9 mouse cellular contexts compared by ENCODE assay signal in genomic region chr12:80687788-80688211, GRCm38 (mm10). TPM values are rescaled to one million over a fixed set of nuclear protein-coding genes. Genes with fewer than 3 reads are reported as not detected.
DNase-seq lines count a peak whose midpoint lies in the region; ATAC-seq lines count a peak whose summit lies in the region.
"Had no signal": no experiment of that assay in that cellular context is flagged by ENCODE, and none has a peak within 500 bp of the region (broad histone marks: within the 10 kb centered on the region; RNA-seq: fewer than 3 reads in every experiment).

No protein-coding gene starts in this region.

- no peak overlapping the region for H3K9ac ChIP-seq in forebrain, embryonic 16.5 days (replicated peaks; ENCODE audit: low read depth, low read length)
- no peak overlapping the region for H3K9ac ChIP-seq in limb, embryonic 15.5 days

- H3K36me3 ChIP-seq in forebrain, embryonic 16.5 days (ENCODE audit: control insufficient read depth, insufficient read depth), result no peaks in the 10 kb centered on the region
- no peaks in the 10 kb centered on the region for H3K36me3 ChIP-seq in limb, embryonic 15.5 days

- intact Hi-C loops in gastrocnemius, postnatal 14 days (cut with DNase I; ENCODE audit: low total_unique reads), result no loop called here

- 35% methylated on average over 10 of the region's 10 CpGs for WGBS in forebrain, embryonic 16.5 days
- 49% methylated on average over 10 of the region's 10 CpGs for WGBS in limb, embryonic 15.5 days

- peaks cover 13% of the 10 kb centered on the region for H3K27me3 ChIP-seq in forebrain, embryonic 16.5 days (replicated peaks; ENCODE audit: control insufficient read depth, insufficient read depth, low read length)
- H3K27me3 ChIP-seq in limb, embryonic 15.5 days, result peaks cover 28% of the 10 kb centered on the region

- DNase-seq in gastrocnemius, postnatal 14 days, result peak; percentile 20
- no peak for DNase-seq in gastrocnemius, postnatal 25 days
- peak; percentile 71 for DNase-seq in ovary, adult 18-20 months (ENCODE audit: low spot score)
- no peak for DNase-seq in ovary, postnatal 10 days (ENCODE audit: low spot score)
- DNase-seq in embryo, embryonic 10.5 days (ENCODE audit: low spot score), result no peak
- no peak for DNase-seq in embryo, embryonic 9.5 days (ENCODE audit: extremely low spot score)

- H3K4me3 ChIP-seq in forebrain, embryonic 16.5 days (replicated peaks; ENCODE audit: low read length), result no peak overlapping the region
- no peak overlapping the region for H3K4me3 ChIP-seq in limb, embryonic 15.5 days
- H3K4me3 ChIP-seq: megakaryocyte, embryonic 14.5 days had no signal

- 0 out of 2 replicates have a peak overlapping the region, but pooled peaks have one; percentile 1 for H3K4me2 ChIP-seq in forebrain, embryonic 16.5 days (ENCODE audit: low read length)
- H3K4me2 ChIP-seq in limb, embryonic 15.5 days, result peak overlapping the region; percentile 19; the same call in 1 of the 2 replicates

- H3K4me1 ChIP-seq in forebrain, embryonic 16.5 days (replicated peaks; ENCODE audit: control insufficient read depth, insufficient read depth, low read length), result peaks cover 17% of the 10 kb centered on the region
- H3K4me1 ChIP-seq in limb, embryonic 15.5 days, result peaks cover 18% of the 10 kb centered on the region

- peak; percentile 57 for ATAC-seq in forebrain, embryonic 16.5 days
- no peak for ATAC-seq in limb, embryonic 15.5 days (ENCODE audit: insufficient number of reproducible peaks, low FRiP score, low TSS enrichment, low read depth)

- H3K9me3 ChIP-seq in forebrain, embryonic 16.5 days (ENCODE audit: control insufficient read depth, low read length), result no peaks in the 10 kb centered on the region
- H3K9me3 ChIP-seq in limb, embryonic 15.5 days, result no peaks in the 10 kb centered on the region

- H3K27ac ChIP-seq in forebrain, embryonic 16.5 days (ENCODE audit: low read length), result no peak overlapping the region
- H3K27ac ChIP-seq in limb, embryonic 15.5 days, result no peak overlapping the region

RNA-seq across cellular contexts. Expression of gene Plekhd1, which starts 4.6 kb away (rescaled TPM):
- under 1 TPM; 0.16 to 0.45 TPM for total RNA-seq in gastrocnemius, postnatal 14 days (2021)
- total RNA-seq in gastrocnemius, postnatal 25 days (2021), result not detected
- polyA plus RNA-seq in forebrain, embryonic 16.5 days (2015; fragmentation: Nextera tagmentation; extraction: Ambion mirVana), result 0.63 and 1.5 TPM in 2 replicates
- 0.15 and 0.60 TPM in 2 replicates for polyA plus RNA-seq in limb, embryonic 15.5 days (2015; fragmentation: Nextera tagmentation; extraction: Ambion mirVana)

RNA-seq across cellular contexts. Expression of gene Erh, which starts 43.7 kb away (rescaled TPM):
- total RNA-seq in gastrocnemius, postnatal 14 days (2021), result 10 to 100 TPM; 19.4 to 30.4 TPM
- 10 to 100 TPM; 15.3 to 20.4 TPM for total RNA-seq in gastrocnemius, postnatal 25 days (2021)
- 293 and 335 TPM in 2 replicates for polyA plus RNA-seq in forebrain, embryonic 16.5 days (2015; fragmentation: Nextera tagmentation; extraction: Ambion mirVana)
- polyA plus RNA-seq in limb, embryonic 15.5 days (2015; fragmentation: Nextera tagmentation; extraction: Ambion mirVana), result 232 and 259 TPM in 2 replicates

RNA-seq across cellular contexts. Expression of gene Slc39a9, which starts 44.1 kb away (rescaled TPM):
- total RNA-seq in gastrocnemius, postnatal 14 days (2021), result 10 to 100 TPM in 1 of 2 experiments, 1 to 10 TPM in 1; 9.8 to 10.2 TPM
- 1 to 10 TPM; 7.6 to 8.5 TPM for total RNA-seq in gastrocnemius, postnatal 25 days (2021)
- polyA plus RNA-seq in forebrain, embryonic 16.5 days (2015; fragmentation: Nextera tagmentation; extraction: Ambion mirVana), result 29.1 and 30.6 TPM in 2 replicates
- 24.4 and 24.9 TPM in 2 replicates for polyA plus RNA-seq in limb, embryonic 15.5 days (2015; fragmentation: Nextera tagmentation; extraction: Ambion mirVana)

Comparison
In these comparisons a context has a peak if more than half of its experiments do, and no peak if none do; other contexts are left out.
1. DNase-seq: peak in gastrocnemius, postnatal 14 days (single experiment) and ovary, adult 18-20 months (single experiment); none in gastrocnemius, postnatal 25 days (single experiment), ovary, postnatal 10 days (single experiment), embryo, embryonic 10.5 days (single experiment) and embryo, embryonic 9.5 days (single experiment).